Mouse (Mus musculus) ES-Bruce4 (cell line): ENCODE measurements at regions not wholly inside any gene's neighbourhood (a gene's known extent, or its start where the extent isn't known, plus 50 kb on each side); places are given as distances from the start of the nearest gene placed in this dataset.

ENCODE experiments used
- CTCF ChIP-seq: IDR thresholded peaks from one replicate; pipeline ENCODE4 v1.8.1; 2011; ENCODE audit warnings: low read depth, low read length
- POLR2A ChIP-seq: IDR thresholded peaks from one replicate; pipeline ENCODE4 v1.8.1; 2011; ENCODE audit warnings: low read length; ENCODE audit not compliant: insufficient read depth

DNA sequence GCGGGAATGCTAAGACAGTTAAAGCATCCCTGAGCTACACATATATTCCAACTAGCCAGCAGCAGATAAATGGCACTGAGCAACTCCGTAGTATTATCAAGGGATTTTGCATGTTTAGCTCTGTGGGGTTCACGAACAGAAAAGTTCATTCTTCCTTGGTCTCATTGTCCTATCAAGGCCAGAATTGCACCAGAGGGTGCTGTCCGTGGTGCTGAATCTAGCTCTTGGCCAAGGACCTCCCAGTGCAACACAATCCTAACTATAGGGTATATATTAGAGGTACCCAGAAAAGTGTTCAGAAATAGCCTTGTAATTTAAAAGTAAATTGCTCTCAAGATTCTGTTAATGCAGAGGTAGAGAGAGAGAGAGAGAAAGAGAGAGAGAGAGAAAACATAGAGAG is 176.9 kb upstream of the Kcnd3 start:
- TF ChIP-seq POLR2A (no peak), CTCF (no peak)
